Mouse (Mus musculus): Measurements from ENCODE around the gene Tab1. TPM values are rescaled to one million over a fixed set of nuclear protein-coding genes. Genes with fewer than 3 reads are reported as not detected.

Gene Tab1
- polyA plus RNA-seq, 1 experiment from 2014 or later: 52.4 TPM

GRCm38 (mm10) chr15:80161199-80161598, 28.3 kb downstream of the Tab1 start:
- 93% methylated on average over 3 of the region's 3 CpGs for WGBS
- no peak for DNase-seq (ENCODE audit: low spot score)
- peaks cover 27% of the 10 kb centered on the region for H3K4me1 ChIP-seq
- no peak overlapping the region for H3K27ac ChIP-seq
- H3K9me3 ChIP-seq (replicated peaks): no peaks in the 10 kb centered on the region
- no peaks in the 10 kb centered on the region for H3K27me3 ChIP-seq (ENCODE audit: low read depth, poor library complexity, severe bottlenecking)
- H3K36me3 ChIP-seq: peaks cover 71% of the 10 kb centered on the region
- no peak overlapping the region for H3K4me3 ChIP-seq

GRCm38 (mm10) chr15:80162401-80162964, 29.6 kb downstream of the Tab1 start:
- H3K36me3 ChIP-seq: peaks cover 58% of the 10 kb centered on the region
- 93% methylated on average over 4 of the region's 4 CpGs for WGBS

GRCm38 (mm10) chr15:80163274-80163673, 30.3 kb downstream of the Tab1 start:
- Histone ChIP-seq H3K4me3 (no peak overlapping the region), H3K9me3 (replicated peaks) (no peaks in the 10 kb centered on the region), H3K27me3 (ENCODE audit: low read depth, poor library complexity, severe bottlenecking) (no peaks in the 10 kb centered on the region), H3K36me3 (peaks cover 50% of the 10 kb centered on the region), H3K4me1 (peaks cover 22% of the 10 kb centered on the region), H3K27ac (no peak overlapping the region)
- no peak for DNase-seq (ENCODE audit: low spot score)
- WGBS: 88% methylated on average over 11 of the region's 11 CpGs

More at GRCm38 (mm10) chr15:80162401-80162964, 29.6 kb downstream of the Tab1 start:
- H3K9me3 ChIP-seq (replicated peaks): no peaks in the 10 kb centered on the region
- no peak for DNase-seq (ENCODE audit: low spot score)
- H3K27me3 ChIP-seq (ENCODE audit: low read depth, poor library complexity, severe bottlenecking): no peaks in the 10 kb centered on the region
- H3K4me3 ChIP-seq: no peak overlapping the region
- peaks cover 27% of the 10 kb centered on the region for H3K4me1 ChIP-seq
- no peak overlapping the region for H3K27ac ChIP-seq

- Histone ChIP-seq H3K36me3 (peaks cover 46% of the 10 kb centered on the region), H3K4me1 (peaks cover 18% of the 10 kb centered on the region), H3K27ac (no peak overlapping the region), H3K9me3 (replicated peaks) (no peaks in the 10 kb centered on the region), H3K4me3 (no peak overlapping the region), H3K27me3 (ENCODE audit: low read depth, poor library complexity, severe bottlenecking) (no peaks in the 10 kb centered on the region)
- DNase-seq (ENCODE audit: low spot score): no peak
- WGBS: 94% methylated on average over 4 of the region's 4 CpGs
Observed at GRCm38 (mm10) chr15:80163716-80164115, 30.8 kb downstream of the Tab1 start.

GRCm38 (mm10) chr15:80165396-80165795, 32.5 kb downstream of the Tab1 start:
- Histone ChIP-seq H3K9me3 (replicated peaks) (no peaks in the 10 kb centered on the region), H3K27ac (no peak overlapping the region), H3K27me3 (ENCODE audit: low read depth, poor library complexity, severe bottlenecking) (0 out of 2 replicates have a peak, but pooled peaks cover 3% of the 10 kb centered on the region), H3K4me1 (peaks cover 3% of the 10 kb centered on the region), H3K4me3 (no peak overlapping the region), H3K36me3 (peaks cover 29% of the 10 kb centered on the region)
- WGBS: 66% methylated on average over 5 of the region's 5 CpGs
- DNase-seq (ENCODE audit: low spot score): no peak

DNA sequence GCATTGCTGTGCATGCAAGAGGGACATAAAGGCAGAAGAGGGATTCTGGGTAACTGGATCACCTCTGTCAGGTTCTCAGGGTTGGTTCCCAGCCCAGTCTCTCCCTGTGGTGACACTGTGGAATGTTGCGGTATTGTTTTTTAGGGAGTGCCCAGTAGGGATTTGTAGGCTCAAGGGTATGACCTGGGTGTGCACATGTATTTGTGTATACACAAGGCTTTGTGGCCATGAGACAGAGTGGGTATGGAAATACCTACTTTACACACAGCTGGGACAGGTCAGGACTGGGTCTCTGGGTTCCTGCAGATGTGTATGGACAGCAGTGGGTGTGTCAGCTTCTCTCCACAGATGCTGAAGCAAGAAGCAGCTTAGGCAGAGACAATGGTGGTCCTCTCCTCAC, 36.6 kb downstream of the Tab1 start:
- Histone ChIP-seq H3K4me1 (peaks cover 35% of the 10 kb centered on the region), H3K27ac (no peak overlapping the region), H3K27me3 (ENCODE audit: low read depth, poor library complexity, severe bottlenecking) (peaks cover 12% of the 10 kb centered on the region; the same call in 1 of the 2 replicates), H3K4me3 (no peak overlapping the region), H3K36me3 (no peaks in the 10 kb centered on the region), H3K9me3 (replicated peaks) (no peaks in the 10 kb centered on the region)
- 100% methylated on average over 1 of the region's 1 CpGs for WGBS
- no peak for DNase-seq (ENCODE audit: low spot score)

DNA sequence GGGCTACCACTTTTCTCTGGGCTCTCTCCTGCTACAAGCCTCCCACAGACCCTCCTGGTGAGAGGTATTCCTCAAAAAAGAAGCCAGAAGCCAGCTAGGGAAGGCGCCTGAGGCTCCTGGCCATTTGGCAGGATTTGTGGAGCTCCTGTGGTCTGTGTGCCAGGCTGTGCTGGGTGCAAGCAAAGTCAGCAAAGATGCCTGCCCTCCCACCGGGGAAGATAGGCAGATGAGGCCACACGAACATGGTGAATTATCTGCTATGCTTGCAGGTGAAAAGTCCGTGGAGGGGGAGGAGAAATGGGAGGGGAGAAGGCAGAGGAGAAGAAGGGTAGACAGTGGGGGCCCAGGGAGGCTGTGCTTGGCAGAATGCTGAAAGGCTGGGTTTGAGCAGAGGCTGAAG, 37.4 kb downstream of the Tab1 start:
- peaks cover 18% of the 10 kb centered on the region for H3K27me3 ChIP-seq (ENCODE audit: low read depth, poor library complexity, severe bottlenecking)
- WGBS: 49% methylated on average over 4 of the region's 4 CpGs
- 0 out of 2 replicates have a peak overlapping the region, but pooled peaks have one; percentile 3 for H3K27ac ChIP-seq
- H3K4me3 ChIP-seq: no peak overlapping the region
- no peak for DNase-seq (ENCODE audit: low spot score)
- no peaks in the 10 kb centered on the region for H3K9me3 ChIP-seq (replicated peaks)
- no peaks in the 10 kb centered on the region for H3K36me3 ChIP-seq
- peaks cover 44% of the 10 kb centered on the region for H3K4me1 ChIP-seq

DNA sequence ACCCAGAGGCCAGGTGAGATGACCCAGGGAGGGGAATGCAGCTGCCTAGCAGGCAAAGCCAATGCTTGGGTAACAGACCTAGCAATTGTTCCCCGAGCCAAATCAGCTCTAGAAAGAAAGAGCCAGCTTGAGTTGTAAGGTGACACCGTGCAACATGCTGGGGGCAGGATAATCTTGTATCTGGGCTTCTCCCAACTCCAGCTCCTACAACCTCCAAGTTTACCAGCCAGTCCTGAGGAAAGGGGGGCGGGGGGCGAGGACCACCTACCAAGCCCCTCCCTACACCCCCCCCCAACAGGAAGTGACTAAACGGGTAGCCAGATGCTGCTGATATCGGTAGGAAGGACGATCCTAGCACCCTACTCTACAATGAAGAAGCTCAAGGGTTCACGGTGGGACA, 38.4 kb downstream of the Tab1 start:
- Histone ChIP-seq H3K9me3 (replicated peaks) (no peaks in the 10 kb centered on the region), H3K36me3 (no peaks in the 10 kb centered on the region), H3K4me3 (peak overlapping the region; percentile 33), H3K27me3 (ENCODE audit: low read depth, poor library complexity, severe bottlenecking) (peaks cover 18% of the 10 kb centered on the region), H3K27ac (peak overlapping the region; percentile 56), H3K4me1 (peaks cover 51% of the 10 kb centered on the region)
- DNase-seq (ENCODE audit: low spot score): peak; percentile 48
- WGBS: 9% methylated on average over 8 of the region's 8 CpGs

GRCm38 (mm10) chr15:80171791-80172190, 38.9 kb downstream of the Tab1 start:
- Histone ChIP-seq H3K9me3 (replicated peaks) (no peaks in the 10 kb centered on the region), H3K4me1 (peaks cover 51% of the 10 kb centered on the region), H3K4me3 (peak overlapping the region; percentile 33), H3K36me3 (no peaks in the 10 kb centered on the region), H3K27ac (peak overlapping the region; percentile 56), H3K27me3 (ENCODE audit: low read depth, poor library complexity, severe bottlenecking) (peaks cover 18% of the 10 kb centered on the region)
- DNase-seq (ENCODE audit: low spot score): no peak
- 21% methylated on average over 6 of the region's 6 CpGs for WGBS

- peaks cover 51% of the 10 kb centered on the region for H3K4me1 ChIP-seq
- H3K36me3 ChIP-seq: no peaks in the 10 kb centered on the region
- WGBS: 5% methylated on average over 85 of the region's 85 CpGs
- H3K27me3 ChIP-seq (ENCODE audit: low read depth, poor library complexity, severe bottlenecking): peaks cover 18% of the 10 kb centered on the region
- peak within 1 kb of the TSS; percentile 93 for H3K4me3 ChIP-seq
- no peaks in the 10 kb centered on the region for H3K9me3 ChIP-seq (replicated peaks)
- peak within 1 kb of the TSS; percentile 96 for H3K27ac ChIP-seq
- DNase-seq (ENCODE audit: low spot score): peak; percentile 75
Observed at GRCm38 (mm10) chr15:80173001-80173771, 40.3 kb downstream of the Tab1 start, which contains the start of gene Mgat3. TSS of gene Mgat3 (plus strand) at chr15:80173721.

DNA sequence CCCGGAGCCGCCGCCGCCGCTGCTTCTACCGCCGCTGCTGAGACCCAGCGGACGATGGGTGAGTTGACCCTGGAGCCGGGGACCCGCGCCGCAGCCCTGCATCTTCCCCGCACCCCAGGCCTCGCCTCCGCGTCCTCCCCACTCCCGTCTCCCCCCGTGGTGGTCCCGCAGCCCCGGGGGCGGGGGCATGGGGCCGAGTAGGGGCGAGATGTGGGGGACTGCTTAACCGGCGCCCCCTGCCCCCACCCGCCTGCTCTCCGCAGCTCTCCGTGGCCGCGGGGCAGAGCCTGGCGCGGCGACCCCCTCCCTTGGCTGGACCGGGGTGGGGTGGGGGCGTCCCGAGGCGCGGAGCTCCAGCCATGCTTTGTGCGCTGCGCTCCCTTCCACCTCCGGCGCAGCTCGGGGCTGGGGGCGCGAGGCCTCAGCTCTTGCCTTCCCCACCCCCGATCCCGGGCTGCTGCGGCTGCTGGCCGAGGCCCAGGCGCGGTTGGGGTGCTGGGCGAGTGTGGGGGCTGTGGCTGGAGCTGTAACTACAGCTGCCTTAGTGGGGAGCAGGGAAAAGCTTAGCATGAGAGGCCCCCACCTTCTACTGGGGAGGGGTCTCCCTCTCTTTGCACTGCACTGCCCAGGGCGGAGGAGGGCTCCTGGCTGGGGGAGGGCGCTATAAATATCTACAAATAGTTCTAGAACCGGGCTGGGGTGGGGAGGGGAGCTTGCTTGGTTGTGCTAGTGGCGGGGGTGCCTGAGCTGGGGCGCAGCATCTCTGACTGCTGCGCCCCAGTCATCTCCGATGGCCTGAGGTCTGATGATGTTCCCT, 41.1 kb downstream of the Tab1 start:
- Histone ChIP-seq H3K36me3 (no peaks in the 10 kb centered on the region), H3K4me3 (peak overlapping the region; percentile 93), H3K27me3 (ENCODE audit: low read depth, poor library complexity, severe bottlenecking) (peaks cover 18% of the 10 kb centered on the region), H3K27ac (peak overlapping the region; percentile 96), H3K9me3 (replicated peaks) (no peaks in the 10 kb centered on the region), H3K4me1 (peaks cover 51% of the 10 kb centered on the region)
- under 1% methylated on average over 60 of the region's 60 CpGs for WGBS
- peak; percentile 70 for DNase-seq (ENCODE audit: low spot score)

- H3K36me3 ChIP-seq: no peaks in the 10 kb centered on the region
- no peak for DNase-seq (ENCODE audit: low spot score)
- no peaks in the 10 kb centered on the region for H3K9me3 ChIP-seq (replicated peaks)
- peak overlapping the region; percentile 93 for H3K4me3 ChIP-seq
- H3K27me3 ChIP-seq (ENCODE audit: low read depth, poor library complexity, severe bottlenecking): peaks cover 18% of the 10 kb centered on the region
- peaks cover 51% of the 10 kb centered on the region for H3K4me1 ChIP-seq
- peak overlapping the region; percentile 96 for H3K27ac ChIP-seq
- WGBS: 7% methylated on average over 5 of the region's 5 CpGs
Observed at GRCm38 (mm10) chr15:80174598-80174875, 41.6 kb downstream of the Tab1 start.

GRCm38 (mm10) chr15:80175316-80175715, 42.4 kb downstream of the Tab1 start:
- H3K36me3 ChIP-seq: no peaks in the 10 kb centered on the region
- no peaks in the 10 kb centered on the region for H3K9me3 ChIP-seq (replicated peaks)
- peaks cover 15% of the 10 kb centered on the region for H3K27me3 ChIP-seq (ENCODE audit: low read depth, poor library complexity, severe bottlenecking)
- H3K27ac ChIP-seq: no peak overlapping the region
- peaks cover 50% of the 10 kb centered on the region for H3K4me1 ChIP-seq
- 74% methylated on average over 9 of the region's 9 CpGs for WGBS
- H3K4me3 ChIP-seq: peak overlapping the region; percentile 93; the same call in 1 of the 2 replicates
- no peak for DNase-seq (ENCODE audit: low spot score)
